Mouse (Mus musculus) limb, embryonic 12.5 days (tissue): ENCODE data around the gene Junb. TPM values are rescaled to one million over a fixed set of nuclear protein-coding genes. Genes with fewer than 3 reads are reported as not detected.
A peak's percentile ranks its signal among the peaks of the same experiment; 100 is the strongest.

Source experiments
- ATAC-seq: fragments of 200-750 bp; cut with Nextera tagmentation; 2 replicates; pipeline ENCODE4 v1.8.0; 2017; ENCODE audit warnings: low read depth, moderate TSS enrichment; ENCODE audit not compliant: insufficient number of reproducible peaks, insufficient read depth, low FRiP score, low TSS enrichment
- H3K27ac ChIP-seq: fragments of 300-500 bp; sonication (generic); 2 replicates; pipeline ENCODE4 v1.5.1; 2016; ENCODE audit warnings: mild to moderate bottlenecking, moderate library complexity
- H3K27me3 ChIP-seq: fragments of 300-500 bp; sonication (generic); 2 replicates; pipeline ENCODE4 v1.6.1; 2016; ENCODE audit warnings: mild to moderate bottlenecking, moderate library complexity
- H3K36me3 ChIP-seq: fragments of 300-500 bp; sonication (generic); 2 replicates; pipeline ENCODE4 v1.6.1; 2016; ENCODE audit warnings: mild to moderate bottlenecking, moderate library complexity
- H3K4me1 ChIP-seq: fragments of 300-500 bp; sonication (generic); replicated peaks from 2 replicates; pipeline ENCODE4 v1.6.1; 2016
- H3K4me2 ChIP-seq: fragments of 300-500 bp; sonication (generic); 2 replicates; pipeline ENCODE4 v1.6.1; 2016; ENCODE audit warnings: mild to moderate bottlenecking, moderate library complexity
- H3K4me3 ChIP-seq: fragments of 300-500 bp; sonication (generic); replicated peaks from 2 replicates; pipeline ENCODE4 v1.5.1; 2016; ENCODE audit warnings: mild to moderate bottlenecking
- H3K9ac ChIP-seq: fragments of 300-500 bp; sonication (generic); replicated peaks from 2 replicates; pipeline ENCODE4 v1.6.1; 2016; ENCODE audit warnings: mild to moderate bottlenecking, moderate library complexity
- H3K9me3 ChIP-seq: fragments of 300-500 bp; sonication (generic); 2 replicates; pipeline ENCODE4 v1.6.1; 2016; ENCODE audit warnings: mild to moderate bottlenecking, moderate library complexity
- WGBS: fragments of 180-500 bp; shearing (Covaris S2); methylation state at CpG from one replicate; pipeline ENCODE4 v1.1.7; 2016; 5-methylcytosine and 5-hydroxymethylcytosine counted together
- polyA plus RNA-seq: library from polyadenylated mRNA; unstranded; fragments of >200 nt; fragmentation: Nextera tagmentation; extraction: Ambion mirVana; gene quantifications from 2 replicates; pipeline ENCODE4 v1.2.1, GENCODE M21; 2016

Gene Junb
- polyA plus RNA-seq, 1 experiment from 2014 or later, result 10.5 TPM

- WGBS, result 6% methylated on average over 25 of the region's 26 CpGs
- H3K9me3 ChIP-seq, result 0 out of 2 replicates have a peak, but pooled peaks cover 3% of the 10 kb centered on the region
- peak overlapping the region; percentile 32 for H3K4me3 ChIP-seq
- H3K9ac ChIP-seq, result peak overlapping the region; percentile 44; the same call in 1 of the 2 replicates
- H3K27me3 ChIP-seq, result peaks cover 64% of the 10 kb centered on the region
- no peak for ATAC-seq
- peaks cover 14% of the 10 kb centered on the region for H3K36me3 ChIP-seq
- peaks cover 5% of the 10 kb centered on the region; the same call in 1 of the 2 replicates for H3K4me1 ChIP-seq
- H3K27ac ChIP-seq, result no peak overlapping the region
- H3K4me2 ChIP-seq, result peak overlapping the region; percentile 56
Measured at GRCm38 (mm10) chr8:85013230-85013840, 34.8 kb upstream of the Junb start.

GRCm38 (mm10) chr8:85011242-85011641 is 32.7 kb upstream of the Junb start:
- Histone ChIP-seq H3K9ac (no peak overlapping the region), H3K27me3 (peaks cover 82% of the 10 kb centered on the region)
- 13% methylated on average over 28 of the region's 28 CpGs for WGBS

GRCm38 (mm10) chr8:85007686-85008085 is 29.2 kb upstream of the Junb start:
- Histone ChIP-seq H3K9ac (no peak overlapping the region), H3K4me2 (no peak overlapping the region), H3K36me3 (0 out of 2 replicates have a peak, but pooled peaks cover 2% of the 10 kb centered on the region), H3K9me3 (0 out of 2 replicates have a peak, but pooled peaks cover 3% of the 10 kb centered on the region), H3K27me3 (peaks cover 59% of the 10 kb centered on the region), H3K4me1 (no peaks in the 10 kb centered on the region; the same call in 1 of the 2 replicates), H3K27ac (no peak overlapping the region), H3K4me3 (no peak overlapping the region)
- 9% methylated on average over 25 of the region's 25 CpGs for WGBS
- ATAC-seq, result no peak

More at GRCm38 (mm10) chr8:85011242-85011641, 32.7 kb upstream of the Junb start:
- Histone ChIP-seq H3K9me3 (0 out of 2 replicates have a peak, but pooled peaks cover 3% of the 10 kb centered on the region), H3K36me3 (no peaks in the 10 kb centered on the region), H3K4me3 (no peak overlapping the region), H3K27ac (no peak overlapping the region), H3K4me2 (no peak overlapping the region), H3K4me1 (peaks cover 5% of the 10 kb centered on the region)
- ATAC-seq, result no peak

- peak overlapping the region; percentile 2; the same call in 1 of the 2 replicates for H3K4me3 ChIP-seq
- H3K27me3 ChIP-seq, result peaks cover 41% of the 10 kb centered on the region
- peak overlapping the region; percentile 44; the same call in 1 of the 2 replicates for H3K9ac ChIP-seq
- H3K4me2 ChIP-seq, result peak overlapping the region; percentile 39
- H3K27ac ChIP-seq, result no peak overlapping the region
- WGBS, result 7% methylated on average over 19 of the region's 19 CpGs
- peak; percentile 30; the same call in 1 of the 2 replicates for ATAC-seq
- peaks cover 8% of the 10 kb centered on the region for H3K4me1 ChIP-seq
- H3K36me3 ChIP-seq, result peaks cover 8% of the 10 kb centered on the region; the same call in 1 of the 2 replicates
- no peaks in the 10 kb centered on the region for H3K9me3 ChIP-seq
Measured at GRCm38 (mm10) chr8:84997649-84998295, 19.3 kb upstream of the Junb start.

- Histone ChIP-seq H3K4me2 (no peak overlapping the region), H3K4me1 (peaks cover 8% of the 10 kb centered on the region), H3K4me3 (no peak overlapping the region), H3K27ac (no peak overlapping the region), H3K9ac (no peak overlapping the region), H3K9me3 (no peaks in the 10 kb centered on the region), H3K27me3 (peaks cover 41% of the 10 kb centered on the region), H3K36me3 (peaks cover 4% of the 10 kb centered on the region; the same call in 1 of the 2 replicates)
- WGBS, result 79% methylated on average over 5 of the region's 5 CpGs
- no peak for ATAC-seq
Measured at GRCm38 (mm10) chr8:84996978-84997377, 18.5 kb upstream of the Junb start.

GRCm38 (mm10) chr8:84995680-84996079 is 17.2 kb upstream of the Junb start:
- H3K9ac ChIP-seq, result no peak overlapping the region; the same call in 1 of the 2 replicates
- H3K27ac ChIP-seq, result no peak overlapping the region

GRCm38 (mm10) chr8:84994375-84994774 is 15.9 kb upstream of the Junb start:
- H3K9me3 ChIP-seq, result no peaks in the 10 kb centered on the region
- H3K27me3 ChIP-seq, result peaks cover 41% of the 10 kb centered on the region
- no peak overlapping the region for H3K4me3 ChIP-seq
- no peak overlapping the region for H3K9ac ChIP-seq
- 90% methylated on average over 9 of the region's 9 CpGs for WGBS
- no peak overlapping the region for H3K4me2 ChIP-seq
- peaks cover 17% of the 10 kb centered on the region for H3K4me1 ChIP-seq
- H3K27ac ChIP-seq, result no peak overlapping the region
- peaks cover 4% of the 10 kb centered on the region; the same call in 1 of the 2 replicates for H3K36me3 ChIP-seq
- no peak for ATAC-seq

More at GRCm38 (mm10) chr8:84995680-84996079, 17.2 kb upstream of the Junb start:
- Histone ChIP-seq H3K9me3 (no peaks in the 10 kb centered on the region), H3K36me3 (peaks cover 4% of the 10 kb centered on the region; the same call in 1 of the 2 replicates), H3K27me3 (peaks cover 41% of the 10 kb centered on the region), H3K4me3 (peak overlapping the region; percentile 11; the same call in 1 of the 2 replicates), H3K4me1 (peaks cover 14% of the 10 kb centered on the region), H3K4me2 (0 out of 2 replicates have a peak overlapping the region, but pooled peaks have one; percentile 11)
- 21% methylated on average over 25 of the region's 25 CpGs for WGBS
- ATAC-seq, result no peak

- peaks cover 32% of the 10 kb centered on the region for H3K27me3 ChIP-seq
- peaks cover 24% of the 10 kb centered on the region for H3K4me1 ChIP-seq
- peak overlapping the region; percentile 61 for H3K4me3 ChIP-seq
- H3K36me3 ChIP-seq, result no peaks in the 10 kb centered on the region; the same call in 1 of the 2 replicates
- H3K9me3 ChIP-seq, result no peaks in the 10 kb centered on the region
- peak overlapping the region; percentile 66 for H3K9ac ChIP-seq
- WGBS, result 2% methylated on average over 15 of the region's 15 CpGs
- ATAC-seq, result peak; percentile 38; the same call in 1 of the 2 replicates
- H3K27ac ChIP-seq, result 0 out of 2 replicates have a peak overlapping the region, but pooled peaks have one; percentile 53
- peak overlapping the region; percentile 82 for H3K4me2 ChIP-seq
Measured at GRCm38 (mm10) chr8:84990836-84991235, 12.3 kb upstream of the Junb start.

GRCm38 (mm10) chr8:84990349-84990748 is 11.8 kb upstream of the Junb start, which contains the start of gene Hook2:
TSS of gene Hook2 (plus strand) at chr8:84990603.
- WGBS, result under 1% methylated on average over 28 of the region's 28 CpGs
- peak within 1 kb of the TSS; percentile 57; the same call in 1 of the 2 replicates for H3K27ac ChIP-seq
- H3K9me3 ChIP-seq, result no peaks in the 10 kb centered on the region
- peak within 1 kb of the TSS; percentile 66 for H3K9ac ChIP-seq
- peak; percentile 88 for ATAC-seq
- H3K27me3 ChIP-seq, result peaks cover 32% of the 10 kb centered on the region
- peak within 1 kb of the TSS; percentile 82 for H3K4me2 ChIP-seq
- H3K36me3 ChIP-seq, result no peaks in the 10 kb centered on the region; the same call in 1 of the 2 replicates
- H3K4me1 ChIP-seq, result peaks cover 24% of the 10 kb centered on the region
- peak within 1 kb of the TSS; percentile 61 for H3K4me3 ChIP-seq

- Histone ChIP-seq H3K4me2 (peak overlapping the region; percentile 82), H3K4me3 (peak overlapping the region; percentile 61), H3K27ac (peak overlapping the region; percentile 57; the same call in 1 of the 2 replicates), H3K36me3 (no peaks in the 10 kb centered on the region; the same call in 1 of the 2 replicates), H3K9ac (peak overlapping the region; percentile 50), H3K9me3 (no peaks in the 10 kb centered on the region), H3K27me3 (peaks cover 29% of the 10 kb centered on the region), H3K4me1 (peaks cover 29% of the 10 kb centered on the region)
- peak; percentile 52 for ATAC-seq
- WGBS, result under 1% methylated on average over 15 of the region's 15 CpGs
Measured at GRCm38 (mm10) chr8:84989810-84990209, 11.3 kb upstream of the Junb start.

- 5% methylated on average over 15 of the region's 15 CpGs for WGBS
- no peak overlapping the region for H3K4me3 ChIP-seq
- peaks cover 24% of the 10 kb centered on the region for H3K27me3 ChIP-seq
- ATAC-seq, result no peak
- H3K27ac ChIP-seq, result no peak overlapping the region
- H3K9ac ChIP-seq, result no peak overlapping the region
- no peaks in the 10 kb centered on the region for H3K36me3 ChIP-seq
- H3K4me2 ChIP-seq, result peak overlapping the region; percentile 82
- H3K4me1 ChIP-seq, result peaks cover 34% of the 10 kb centered on the region
- H3K9me3 ChIP-seq, result no peaks in the 10 kb centered on the region
Measured at GRCm38 (mm10) chr8:84989311-84989731, 10.8 kb upstream of the Junb start.
